Mouse (Mus musculus) midbrain, postnatal 0 days (tissue): ENCODE measurements at regions not wholly inside any gene's neighbourhood (a gene's known extent, or its start where the extent isn't known, plus 50 kb on each side); places are given as distances from the start of the nearest gene placed in this dataset.
"Not testable (repeated sequence)": the region's sequence is repeated elsewhere in the genome, so short reads cannot be mapped to it uniquely, and the experiment has no call there.

Experiments
- ATAC-seq: fragments of 200-750 bp; cut with Nextera tagmentation; 2 replicates; pipeline ENCODE4 v1.8.0; 2017; ENCODE audit warnings: moderate number of reproducible peaks, mild to moderate bottlenecking, moderate TSS enrichment, moderate library complexity; ENCODE audit not compliant: low FRiP score
- DNase-seq: peaks from one replicate; pipeline ENCODE4 v3.0.0-alpha.2; 2015; ENCODE audit warnings: low spot score
- H3K27ac ChIP-seq: fragments of 300-500 bp; sonication (generic); 2 replicates; pipeline ENCODE4 v1.5.1; 2014; ENCODE audit warnings: low read depth, mild to moderate bottlenecking, low read length, mixed read lengths
- H3K27me3 ChIP-seq: fragments of 300-500 bp; sonication (generic); 2 replicates; pipeline ENCODE4 v1.6.1; 2014; ENCODE audit warnings: low read length, control low read depth, mixed read lengths; ENCODE audit not compliant: insufficient read depth
- H3K36me3 ChIP-seq: fragments of 300-500 bp; sonication (generic); 2 replicates; pipeline ENCODE4 v1.6.1; 2014; ENCODE audit warnings: low read length, control low read depth, mixed read lengths; ENCODE audit not compliant: insufficient read depth
- H3K4me1 ChIP-seq: fragments of 300-500 bp; sonication (generic); 2 replicates; pipeline ENCODE4 v1.6.1; 2014; ENCODE audit warnings: mild to moderate bottlenecking, control low read depth, antibody characterized with exemption, low read length, mixed read lengths; ENCODE audit not compliant: insufficient read depth
- H3K4me2 ChIP-seq: fragments of 300-500 bp; sonication (generic); 2 replicates; pipeline ENCODE4 v1.6.1; 2014; ENCODE audit warnings: low read depth, mild to moderate bottlenecking, low read length, mixed read lengths; ENCODE audit not compliant: poor library complexity, severe bottlenecking
- H3K4me3 ChIP-seq: fragments of 300-500 bp; sonication (generic); 2 replicates; pipeline ENCODE4 v1.5.1; 2014; ENCODE audit warnings: low read depth, mild to moderate bottlenecking, low read length, moderate library complexity
- H3K9ac ChIP-seq: fragments of 300-500 bp; sonication (generic); replicated peaks from 2 replicates; pipeline ENCODE4 v1.6.1; 2014; ENCODE audit warnings: mild to moderate bottlenecking, low read length, moderate library complexity, mixed read lengths; ENCODE audit not compliant: poor library complexity, severe bottlenecking
- H3K9me3 ChIP-seq: fragments of 300-500 bp; sonication (generic); 2 replicates; pipeline ENCODE4 v1.6.1; 2016; ENCODE audit warnings: low read length, control low read depth
- CTCF ChIP-seq: IDR thresholded peaks from 2 replicates; pipeline ENCODE4 v1.5.1; 2016; ENCODE audit warnings: antibody characterized with exemption, mild to moderate bottlenecking
- WGBS: fragments of 180-500 bp; shearing (Covaris S2); extraction: QIAGEN DNeasy Blood & Tissue Kit; methylation state at CpG from one replicate; pipeline ENCODE4 v1.1.7; 2014; 5-methylcytosine and 5-hydroxymethylcytosine counted together

DNA sequence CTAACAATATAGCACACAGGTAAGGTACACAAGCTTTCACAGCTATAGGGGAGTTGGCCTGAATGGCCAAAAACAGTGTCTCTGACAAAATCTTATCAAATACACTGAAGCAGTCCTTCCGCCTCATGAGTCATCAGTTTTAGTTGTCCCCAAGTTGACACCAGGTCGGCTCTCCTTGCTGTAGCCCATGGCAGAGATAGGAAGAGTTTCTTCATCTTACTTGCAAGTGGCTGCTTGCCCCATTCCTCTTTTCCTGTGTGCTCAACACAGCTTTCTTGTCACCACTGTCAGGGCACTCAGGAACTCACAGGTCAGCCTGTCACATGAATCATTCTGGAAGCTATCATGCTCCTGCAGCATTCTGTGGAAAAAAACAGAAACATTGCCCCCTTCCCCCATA is 77.1 kb downstream of the Olfr721-ps1 start:
- WGBS: 86% methylated on average over 2 of the region's 2 CpGs
- H3K27ac ChIP-seq, H3K9me3 ChIP-seq, H3K27me3 ChIP-seq, H3K36me3 ChIP-seq, H3K4me1 ChIP-seq, H3K4me3 ChIP-seq, DNase-seq, H3K9ac ChIP-seq, H3K4me2 ChIP-seq, ATAC-seq: not testable (repeated sequence)

- no peaks in the 10 kb centered on the region for H3K36me3 ChIP-seq
- WGBS: 81% methylated on average over 1 of the region's 1 CpGs
- H3K27ac ChIP-seq: no peak overlapping the region
- no peak overlapping the region for H3K4me2 ChIP-seq
- no peaks in the 10 kb centered on the region for H3K4me1 ChIP-seq
- ATAC-seq (0 out of 2 replicates have a peak, but pooled peaks have one; percentile 27), DNase-seq (peak; percentile 75)
- H3K27me3 ChIP-seq: no peaks in the 10 kb centered on the region
- no peaks in the 10 kb centered on the region for H3K9me3 ChIP-seq
- no peak overlapping the region for H3K9ac ChIP-seq
- no peak overlapping the region for H3K4me3 ChIP-seq
- peak; percentile 76 for TF ChIP-seq CTCF
Observed at GRCm38 (mm10) chr14:14481840-14482239, 80.7 kb downstream of the Olfr721-ps1 start.

DNA sequence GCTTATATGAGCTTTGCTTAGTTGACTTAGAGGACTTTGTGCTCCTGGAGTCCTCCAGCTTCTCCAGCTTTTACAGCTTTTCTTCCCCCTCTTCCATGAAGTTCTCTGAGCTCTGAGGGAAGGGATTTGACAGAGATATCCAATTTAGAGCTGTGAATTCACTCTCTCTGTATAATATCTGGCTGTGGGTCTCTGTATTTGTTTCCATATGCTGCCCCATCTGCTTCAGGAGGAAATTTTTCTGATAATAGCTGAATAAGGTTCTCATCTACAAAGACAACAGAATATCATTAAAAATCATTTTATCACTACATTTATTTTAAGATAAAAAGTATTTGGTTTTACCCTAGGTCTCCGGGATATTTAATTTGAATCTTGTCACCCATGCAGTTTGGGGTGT is 85.3 kb downstream of the Olfr721-ps1 start:
- DNase-seq: no peak
- 100% methylated on average over 1 of the region's 1 CpGs for WGBS

DNA sequence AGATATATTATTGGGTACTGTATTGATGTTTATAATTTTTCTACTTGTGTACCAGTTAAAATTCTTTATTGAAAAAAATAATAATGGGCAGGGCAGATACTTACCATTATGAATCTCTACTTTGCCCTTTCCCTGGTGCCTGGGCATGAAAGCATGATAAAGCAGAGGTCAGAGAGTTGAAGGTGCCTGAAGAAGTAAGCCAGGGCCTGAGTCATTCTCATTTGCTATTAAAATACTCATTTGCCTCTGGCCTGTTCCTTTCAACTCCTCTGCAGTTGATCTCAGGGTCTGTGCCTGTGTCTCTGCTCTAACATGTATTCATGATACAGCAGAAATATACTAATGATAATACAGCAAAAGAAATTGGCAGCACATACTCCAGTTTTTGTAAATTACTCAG is 89.4 kb downstream of the Olfr721-ps1 start:
- Histone ChIP-seq H3K4me2 (no peak overlapping the region), H3K4me3 (no peak overlapping the region), H3K27ac (no peak overlapping the region), H3K9me3 (no peaks in the 10 kb centered on the region), H3K4me1 (no peaks in the 10 kb centered on the region), H3K36me3 (no peaks in the 10 kb centered on the region), H3K9ac (no peak overlapping the region), H3K27me3 (no peaks in the 10 kb centered on the region)
- DNase-seq (no peak), ATAC-seq (no peak)
- no peak for TF ChIP-seq CTCF

More for the DNA sequence above, 85.3 kb downstream of the Olfr721-ps1 start:
- H3K27ac ChIP-seq: no peak overlapping the region
- no peak for ATAC-seq
- H3K36me3 ChIP-seq: no peaks in the 10 kb centered on the region
- H3K4me1 ChIP-seq: no peaks in the 10 kb centered on the region
- no peak for TF ChIP-seq CTCF
- no peaks in the 10 kb centered on the region for H3K27me3 ChIP-seq
- no peak overlapping the region for H3K9ac ChIP-seq
- no peak overlapping the region for H3K4me3 ChIP-seq
- no peaks in the 10 kb centered on the region for H3K9me3 ChIP-seq
- no peak overlapping the region for H3K4me2 ChIP-seq

GRCm38 (mm10) chr14:14492041-14492440 is 90.9 kb downstream of the Olfr721-ps1 start:
- H3K9me3 ChIP-seq: no peaks in the 10 kb centered on the region
- H3K4me2 ChIP-seq: no peak overlapping the region
- no peak overlapping the region for H3K27ac ChIP-seq
- TF ChIP-seq CTCF: no peak
- no peak for ATAC-seq
- no peaks in the 10 kb centered on the region for H3K36me3 ChIP-seq
- H3K4me3 ChIP-seq: no peak overlapping the region
- no peaks in the 10 kb centered on the region for H3K27me3 ChIP-seq
- H3K4me1 ChIP-seq: no peaks in the 10 kb centered on the region
- no peak overlapping the region for H3K9ac ChIP-seq
- DNase-seq: no peak

DNA sequence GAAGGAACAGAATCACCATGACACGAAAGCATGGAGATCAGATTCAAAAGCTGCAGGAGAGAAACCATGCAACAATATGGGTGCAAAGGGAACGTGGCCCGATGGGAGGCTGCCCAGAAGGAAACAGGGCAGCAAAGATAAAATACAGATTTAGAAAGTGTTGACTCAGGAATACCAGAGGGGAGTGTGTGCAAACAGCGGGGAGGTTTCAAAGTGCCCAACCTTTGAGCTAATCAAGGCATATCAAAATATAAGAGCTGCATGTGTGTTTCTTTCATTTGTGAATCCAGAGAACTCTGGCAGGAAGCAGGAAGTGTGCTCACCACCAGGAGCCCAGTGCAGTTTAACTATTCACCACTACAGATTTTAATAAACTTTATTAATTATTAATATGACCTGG is 110.8 kb downstream of the Olfr721-ps1 start:
- TF ChIP-seq CTCF: no peak
- H3K9ac ChIP-seq: no peak overlapping the region
- H3K27ac ChIP-seq: no peak overlapping the region
- no peaks in the 10 kb centered on the region for H3K27me3 ChIP-seq
- no peak overlapping the region for H3K4me2 ChIP-seq
- H3K4me3 ChIP-seq: no peak overlapping the region
- WGBS: 90% methylated on average over 4 of the region's 4 CpGs
- H3K9me3 ChIP-seq: no peaks in the 10 kb centered on the region
- H3K4me1 ChIP-seq: no peaks in the 10 kb centered on the region
- ATAC-seq (no peak), DNase-seq (no peak)
- no peaks in the 10 kb centered on the region for H3K36me3 ChIP-seq
